Mouse (Mus musculus) ovary, adult 2 months (tissue): ENCODE data around the gene Asap2. TPM values are rescaled to one million over a fixed set of nuclear protein-coding genes. Genes with fewer than 3 reads are reported as not detected.

Experiments used
- polyA plus RNA-seq: library from polyadenylated mRNA; depleted of rRNA; stranded (reverse); fragments of >200 nt; gene quantifications from 2 replicates; pipeline ENCODE4 v1.2.3, GENCODE M21; 2012; rRNA removed

The Asap2 gene
- polyA plus RNA-seq: 9.2 and 12.3 TPM in 2 replicates

GRCm38 (mm10) chr12:20990132-20990531 is at the start of gene Asap2:
Gene Asap2, plus strand, starts transcription at chr12:20990459.

GRCm38 (mm10) chr12:21284761-21285441 is 294.6 kb downstream of the Asap2 start, which contains the start of gene Cpsf3:
Gene Cpsf3, plus strand, starts transcription at chr12:21285391.

GRCm38 (mm10) chr12:21286243-21286622 is 296.0 kb downstream of the Asap2 start, which contains the start of gene Itgb1bp1:
Gene Itgb1bp1, minus strand, starts transcription at chr12:21286284.

GRCm38 (mm10) chr12:21315923-21316868 is 325.9 kb downstream of the Asap2 start, which contains the start of gene Iah1:
Gene Iah1, plus strand, starts transcription at chr12:21316389.

